Mouse (Mus musculus) left cerebral cortex, postnatal 10 days (tissue): ENCODE measurements around the gene Tmem212. TPM values are rescaled to one million over a fixed set of nuclear protein-coding genes. Genes with fewer than 3 reads are reported as not detected.

ENCODE experiments used
- DNase-seq, 2 experiments: peaks; one replicate each; pipeline ENCODE4 v3.0.0; 2021 to 2022; ENCODE audit warnings: low spot score in 2 of 2, mixed read lengths in 1 of 2; ENCODE audit errors: extremely low spot score in 1 of 2
- intact Hi-C: fragments of 180-260 bp; cut with DNase I; formaldehyde crosslinking; loops from one replicate; pipeline ENCODE4 v1.15.1; 2025
- total RNA-seq, 2 experiments: library from RNA; stranded (reverse); gene quantifications; 2 replicates each; pipeline ENCODE4 v1.2.3; 2021

The Tmem212 gene
- total RNA-seq, 2 experiments from 2014 or later = 0.51 to 0.53 TPM

GRCm38 (mm10) chr3:27859161-27859561 lies 37.0 kb downstream of the Tmem212 start:
- intact Hi-C loops = no loop called here
- DNase-seq = no peak

GRCm38 (mm10) chr3:27858441-27859115 lies 37.6 kb downstream of the Tmem212 start:
- intact Hi-C loops = no loop called here
- DNase-seq = no peak

- intact Hi-C loops = no loop called here
- no peak for DNase-seq
Measured at GRCm38 (mm10) chr3:27856288-27856687, 39.9 kb downstream of the Tmem212 start.

GRCm38 (mm10) chr3:27854431-27855180 lies 41.6 kb downstream of the Tmem212 start:
- intact Hi-C loops = no loop called here
- no peak for DNase-seq

GRCm38 (mm10) chr3:27843266-27843665 lies 52.9 kb downstream of the Tmem212 start:
- intact Hi-C loops = no loop called here
- DNase-seq = no peak

GRCm38 (mm10) chr3:27842856-27843255 lies 53.3 kb downstream of the Tmem212 start:
- DNase-seq = no peak
- intact Hi-C loops = no loop called here

GRCm38 (mm10) chr3:27840311-27840710 lies 55.9 kb downstream of the Tmem212 start:
- intact Hi-C loops = no loop called here
- DNase-seq = no peak

- intact Hi-C loops = no loop called here
- DNase-seq = no peak
Measured at GRCm38 (mm10) chr3:27839795-27840194, 56.4 kb downstream of the Tmem212 start.

- intact Hi-C loops = no loop called here
- DNase-seq = no peak
Measured at GRCm38 (mm10) chr3:27839231-27839630, 56.9 kb downstream of the Tmem212 start.

- intact Hi-C loops = no loop called here
- DNase-seq = no peak
Measured at GRCm38 (mm10) chr3:27836297-27836696, 59.9 kb downstream of the Tmem212 start.

GRCm38 (mm10) chr3:27835786-27836185 lies 60.4 kb downstream of the Tmem212 start:
- DNase-seq = no peak
- intact Hi-C loops = no loop called here

- no peak for DNase-seq
- intact Hi-C loops = no loop called here
Measured at GRCm38 (mm10) chr3:27828755-27829154, 67.4 kb downstream of the Tmem212 start.

- no peak for DNase-seq
- intact Hi-C loops = no loop called here
Measured at GRCm38 (mm10) chr3:27827236-27827635, 68.9 kb downstream of the Tmem212 start.

- intact Hi-C loops = no loop called here
- DNase-seq = no peak
Measured at GRCm38 (mm10) chr3:27825985-27826384, 70.2 kb downstream of the Tmem212 start.

Other genes with a start within 250 kb of the Tmem212 start
- 10 to 100 TPM; 22.9 to 25.7 TPM for gene Fndc3b, start 185.1 kb downstream of the Tmem212 start, total RNA-seq
- gene Pld1, start 42.3 kb upstream of the Tmem212 start, total RNA-seq = 10 to 100 TPM in 1 of 2 experiments, 1 to 10 TPM in 1; 7.1 to 10.8 TPM